ENCODE assay signal across 19 mouse cellular contexts in genomic region chr1:188233036-188233724, GRCm38 (mm10). TPM values are rescaled to one million over a fixed set of nuclear protein-coding genes. Genes with fewer than 3 reads are reported as not detected.
"Had no signal": no experiment of that assay in that cellular context is flagged by ENCODE, and none has a peak within 500 bp of the region (broad histone marks: within the 10 kb centered on the region; RNA-seq: fewer than 3 reads in every experiment).

No protein-coding gene starts in this region.

- H3K4me2 ChIP-seq: liver, embryonic 15.5 days; lung, embryonic 15.5 days; midbrain, embryonic 11.5 days; midbrain, embryonic 13.5 days; midbrain, embryonic 15.5 days; neural tube, embryonic 13.5 days; stomach, embryonic 15.5 days had no signal

- H3K27me3 ChIP-seq: liver, embryonic 15.5 days; lung, embryonic 15.5 days; megakaryocyte, embryonic 14.5 days; midbrain, embryonic 13.5 days; midbrain, embryonic 15.5 days; neural tube, embryonic 13.5 days; stomach, embryonic 15.5 days had no signal

- DNase-seq: liver, postnatal 0 days; lung, adult 2 months; lung, postnatal 14 days; lung, postnatal 36 days; right cerebral cortex, postnatal 14 days; thymus, adult 2 months; thymus, postnatal 25 days; thymus, postnatal 4 days had no signal

- H3K4me3 ChIP-seq: liver, embryonic 15.5 days; lung, embryonic 15.5 days; megakaryocyte, embryonic 14.5 days; midbrain, embryonic 13.5 days; midbrain, embryonic 15.5 days; neural tube, embryonic 13.5 days; stomach, embryonic 15.5 days had no signal

- H3K36me3 ChIP-seq: liver, embryonic 15.5 days; lung, embryonic 15.5 days; midbrain, embryonic 13.5 days; midbrain, embryonic 15.5 days; neural tube, embryonic 13.5 days; stomach, embryonic 15.5 days had no signal

RNA-seq across cellular contexts. Expression of gene Ush2a, which starts 28.6 kb away (rescaled TPM):
- polyA plus RNA-seq: liver, embryonic 15.5 days; liver, postnatal 0 days; lung, adult 2 months; macrophage; spleen, adult 2 months; stomach, postnatal 0 days had no signal
